Mouse (Mus musculus) lung, postnatal 36 days (tissue): ENCODE data around the gene Gba2.
"Not testable (repeated sequence)": the region's sequence is repeated elsewhere in the genome, so short reads cannot be mapped to it uniquely, and the experiment has no call there.

Source experiments
- DNase-seq: peaks from one replicate; pipeline ENCODE4 v3.0.0; 2022; ENCODE audit warnings: mixed read lengths

Gene Gba2

DNA sequence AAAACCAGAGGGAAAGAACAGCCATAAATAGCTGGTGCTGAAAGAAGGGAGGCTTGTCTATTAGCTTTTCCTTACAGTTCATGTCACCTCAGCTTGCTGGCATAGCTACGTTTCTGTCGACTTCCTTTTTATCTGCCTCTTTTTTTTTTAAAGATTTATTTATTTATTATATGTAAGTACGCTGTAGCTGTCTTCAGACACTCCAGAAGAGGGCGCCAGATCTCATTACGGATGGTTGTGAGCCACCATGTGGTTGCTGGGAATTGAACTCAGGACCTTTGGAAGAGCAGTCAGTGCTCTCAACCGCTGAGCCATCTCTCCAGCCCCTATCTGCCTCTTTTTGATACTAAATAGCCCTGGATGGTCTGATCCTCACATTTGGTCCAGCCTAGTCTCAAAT, 26.8 kb downstream of the Gba2 start:
- not testable (repeated sequence) for DNase-seq

DNA sequence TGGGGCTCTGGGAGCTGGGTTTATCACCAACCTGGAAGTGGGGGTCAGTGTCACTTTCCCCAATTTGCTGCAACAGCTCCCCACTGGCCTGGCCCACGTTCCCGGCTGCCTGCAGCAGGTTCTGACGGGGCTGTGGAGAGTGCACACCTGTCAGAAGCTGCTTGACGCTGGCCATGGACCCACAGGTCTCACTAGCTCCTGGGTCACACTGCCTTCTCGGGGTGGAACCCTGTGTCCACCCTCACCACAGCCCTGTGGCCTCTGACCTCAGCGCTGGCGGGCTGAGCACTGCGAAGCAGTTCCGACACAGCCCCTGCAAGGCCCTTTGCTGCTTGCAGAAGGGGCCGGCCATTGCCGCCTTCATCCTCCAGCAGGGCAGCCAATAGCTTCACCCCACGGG, 29.6 kb downstream of the Gba2 start:
- no peak for DNase-seq

DNA sequence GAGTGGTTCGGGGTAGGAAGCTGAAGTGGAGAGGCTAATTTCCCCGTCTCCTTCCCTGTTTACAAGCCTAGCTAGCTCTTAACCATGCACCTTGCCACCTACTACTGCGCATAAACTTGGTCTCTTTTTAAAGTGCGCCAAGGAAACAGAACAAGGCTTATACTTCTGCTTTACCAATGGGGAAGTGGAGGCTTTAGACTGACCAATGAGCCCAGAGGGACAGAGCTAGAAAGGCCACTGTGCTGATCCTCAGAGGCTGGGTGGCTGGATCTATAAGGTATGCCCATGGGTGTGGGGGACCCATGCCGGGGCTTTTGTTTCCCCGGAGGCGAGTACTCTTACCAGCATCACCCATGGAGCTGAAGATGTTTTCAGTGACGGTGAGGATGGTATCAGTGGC, 31.5 kb downstream of the Gba2 start:
- DNase-seq = no peak

DNA sequence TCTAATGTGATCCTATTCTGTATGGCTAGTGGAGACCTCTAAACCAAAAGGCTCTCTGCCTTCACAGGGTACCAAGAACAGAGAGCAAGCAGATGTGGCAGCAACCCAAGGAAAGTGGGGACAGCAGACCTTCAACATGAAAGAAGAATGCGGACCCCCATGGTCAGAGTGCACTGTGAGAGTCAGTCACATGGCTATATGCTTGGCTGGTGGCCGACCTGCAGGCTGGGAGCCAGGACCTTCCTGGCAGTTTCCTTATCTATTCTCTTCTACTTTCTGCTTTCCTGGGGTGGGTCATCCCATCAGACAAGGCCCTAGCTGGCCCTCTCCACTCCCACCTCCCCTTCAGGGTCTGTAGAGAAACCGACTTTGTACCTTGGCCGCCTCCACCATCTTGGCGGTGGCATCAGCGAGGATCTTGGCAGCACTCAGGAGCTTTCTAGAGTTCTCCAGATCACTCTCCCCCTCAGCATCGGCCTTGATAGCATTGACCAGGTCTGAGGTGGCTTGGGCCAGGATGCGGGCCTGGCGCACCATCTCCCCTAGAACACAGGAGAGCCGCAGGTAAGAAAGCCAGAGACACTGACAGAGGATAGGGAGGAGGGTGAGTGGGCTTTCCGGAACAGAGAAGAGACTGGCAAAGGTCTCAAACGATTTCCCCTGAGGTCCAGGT, 32.2 kb downstream of the Gba2 start:
- DNase-seq = no peak

DNA sequence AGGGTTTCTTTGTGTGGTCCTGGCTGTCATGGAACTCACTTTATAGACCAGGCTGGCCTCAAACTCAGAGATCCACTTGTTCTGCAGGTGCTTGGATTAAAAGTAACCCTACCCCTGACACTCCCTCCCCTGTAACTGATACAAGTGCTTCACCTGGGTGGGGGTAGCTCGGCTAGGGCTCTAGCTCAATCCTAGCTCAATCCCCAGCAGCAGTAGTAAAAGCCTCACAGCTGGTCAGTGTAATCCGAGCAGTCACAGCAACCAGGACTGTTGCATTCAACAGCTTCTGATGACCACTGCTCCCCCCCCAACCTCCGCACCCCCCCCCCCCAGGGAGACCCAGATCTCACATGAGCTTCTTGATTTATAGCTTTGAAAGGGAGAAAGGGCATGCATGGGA, 36.6 kb downstream of the Gba2 start:
- no peak for DNase-seq

DNA sequence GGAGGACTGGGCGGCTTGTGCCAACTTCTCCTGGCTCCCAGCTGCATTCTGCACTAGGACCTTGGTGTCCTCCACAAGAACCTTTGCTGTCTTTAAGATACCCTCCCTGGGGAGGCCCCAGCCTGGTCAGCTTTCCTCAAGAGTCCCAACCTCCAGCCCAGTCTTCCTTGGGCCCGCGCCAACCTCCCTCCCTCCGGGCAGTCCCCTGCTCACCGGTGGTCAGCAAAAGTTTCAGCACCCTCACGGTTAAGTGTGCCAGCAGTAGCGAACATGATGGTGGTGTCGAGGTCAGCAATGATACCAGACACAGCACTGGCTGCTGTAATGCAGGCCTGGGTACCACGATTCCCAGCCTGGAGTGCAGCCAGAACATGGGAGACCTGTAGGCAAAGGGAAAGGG, 42.6 kb downstream of the Gba2 start:
- no peak for DNase-seq

DNA sequence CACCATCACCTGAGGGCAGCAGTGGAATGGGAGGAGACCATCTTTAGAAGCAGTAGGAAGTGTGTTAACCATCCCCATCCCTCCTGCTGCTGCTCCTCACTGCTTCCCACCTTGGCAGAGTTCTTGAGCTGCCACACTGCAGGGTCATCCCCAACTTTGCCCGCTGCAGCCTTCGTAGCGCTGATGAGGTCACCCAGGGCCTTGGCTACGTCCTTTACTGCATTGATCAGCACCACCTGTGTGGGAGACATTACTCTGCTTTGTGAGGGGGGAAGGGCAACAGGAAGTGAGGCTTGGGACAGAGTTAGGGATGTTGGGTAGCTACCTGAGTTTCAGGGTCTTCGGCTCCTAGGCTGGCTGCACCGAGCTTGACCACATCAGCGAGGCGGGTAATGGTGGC, 43.0 kb downstream of the Gba2 start:
- no peak for DNase-seq

DNA sequence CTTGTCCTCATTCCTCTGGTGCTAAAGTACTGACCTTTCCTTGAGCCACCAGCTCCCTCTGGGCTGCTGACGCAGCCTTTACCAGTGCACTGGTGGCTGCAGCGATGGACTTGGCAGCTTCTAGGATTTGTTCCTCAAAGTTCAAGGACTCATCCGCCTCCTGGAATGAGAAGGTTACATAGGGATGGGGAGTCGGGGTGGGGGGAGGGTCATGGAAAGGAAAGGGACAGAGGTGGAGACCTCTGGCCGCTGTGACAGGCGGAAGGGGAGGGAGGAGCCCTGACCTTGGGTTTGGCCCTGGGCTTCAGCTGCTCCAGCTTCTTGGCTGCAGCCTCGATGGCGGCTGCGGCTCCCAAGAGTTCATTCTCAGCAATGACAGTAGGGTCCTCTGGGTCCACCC, 45.4 kb downstream of the Gba2 start:
- DNase-seq = no peak

DNA sequence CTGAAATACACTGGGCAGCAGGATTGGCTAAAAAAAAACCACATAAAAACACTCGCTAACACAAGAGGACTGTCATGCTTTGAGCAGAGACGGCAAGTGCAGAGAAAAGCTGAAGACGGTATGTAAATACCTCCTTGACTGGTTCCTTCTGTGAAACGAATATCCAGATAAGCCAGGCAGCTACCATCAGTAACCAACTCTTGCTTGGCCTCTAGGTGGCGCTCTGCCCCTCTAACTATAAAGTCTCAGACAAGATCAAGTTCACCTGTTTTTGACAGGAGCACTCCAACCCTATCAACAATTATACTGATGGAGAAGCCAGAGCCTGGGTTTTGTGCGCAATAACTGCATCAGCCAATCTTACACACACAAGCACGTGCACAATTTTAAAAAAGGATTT, 48.1 kb downstream of the Gba2 start:
- DNase-seq = peak; percentile 89

DNA sequence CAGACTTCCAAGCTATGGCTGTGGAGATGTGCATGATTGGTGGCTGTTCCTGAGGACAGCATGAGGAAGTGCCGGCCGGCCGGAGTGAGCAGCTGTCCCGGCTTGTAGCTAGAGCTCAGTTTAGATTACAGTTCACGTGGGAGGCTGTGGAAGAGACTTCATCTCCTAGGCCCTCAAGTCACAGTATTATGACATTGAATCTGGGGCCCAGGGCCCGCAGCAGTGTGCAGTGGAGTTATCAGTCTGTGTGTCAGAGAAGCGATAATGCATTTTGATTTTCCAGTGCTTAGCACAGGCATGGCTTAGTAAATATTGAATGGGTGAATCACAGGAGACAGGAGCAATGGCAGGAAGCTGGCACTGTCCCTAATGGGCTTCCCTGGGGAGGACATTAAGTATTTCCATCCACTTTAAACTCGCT, 48.6 kb downstream of the Gba2 start:
- no peak for DNase-seq

DNA sequence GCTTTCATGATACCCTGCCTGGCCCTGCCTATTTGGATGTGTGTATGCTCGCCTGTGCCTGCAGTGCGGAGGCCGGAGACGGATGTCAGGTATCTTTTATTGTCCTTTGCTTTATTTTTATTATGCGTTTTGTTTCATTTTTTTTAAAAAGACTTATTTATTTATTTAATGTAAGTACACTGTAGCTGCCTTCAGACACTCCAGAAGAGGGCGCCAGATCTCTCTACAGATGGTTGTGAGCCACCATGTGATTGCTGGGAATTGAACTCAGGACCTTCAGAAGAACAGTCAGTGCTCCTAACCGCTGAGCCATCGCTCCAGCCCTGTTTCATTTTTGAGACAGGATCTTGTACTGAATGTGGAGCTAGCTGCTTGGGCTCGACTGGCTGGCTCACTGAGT, 50.2 kb downstream of the Gba2 start:
- DNase-seq = peak; percentile 38

DNA sequence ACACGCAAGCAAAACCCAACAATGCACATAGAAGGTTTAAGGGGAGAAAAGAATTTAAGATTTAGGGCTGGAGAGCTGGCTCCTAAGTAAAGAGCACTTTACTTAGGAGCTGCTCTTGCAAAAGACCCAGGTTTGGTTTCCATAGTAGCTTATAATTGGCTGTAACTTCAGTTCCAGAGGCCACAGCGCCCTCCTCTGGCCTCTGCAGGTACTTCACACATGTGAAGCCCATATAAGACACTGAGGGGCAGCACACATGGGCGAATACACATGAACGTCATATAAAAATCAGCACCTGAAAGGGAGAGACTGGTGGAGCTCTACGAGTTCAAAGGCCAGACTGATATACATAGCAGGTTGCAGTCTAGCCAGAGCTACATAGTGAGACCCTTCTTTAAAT, 50.8 kb downstream of the Gba2 start:
- DNase-seq = no peak

DNA sequence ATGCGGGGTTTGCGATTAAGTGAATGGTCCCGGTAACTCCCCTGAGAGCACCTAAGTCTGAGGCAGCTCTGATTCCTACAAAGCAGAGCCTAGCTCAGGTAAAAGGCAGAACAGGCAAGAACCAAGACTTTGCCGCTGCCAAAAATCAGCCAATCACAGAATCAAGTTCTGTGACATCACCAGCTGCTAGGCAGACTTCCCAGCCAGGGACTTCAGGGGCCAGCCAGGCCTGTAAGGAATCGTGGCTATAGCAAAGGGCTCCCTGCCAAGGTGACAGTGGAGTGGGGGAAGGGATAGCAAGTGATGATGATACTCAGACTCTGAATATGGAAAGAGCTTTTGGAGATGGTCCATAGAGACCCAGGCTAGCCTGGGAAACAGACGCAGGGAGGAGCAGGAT, 58.7 kb downstream of the Gba2 start:
- peak; percentile 94 for DNase-seq

DNA sequence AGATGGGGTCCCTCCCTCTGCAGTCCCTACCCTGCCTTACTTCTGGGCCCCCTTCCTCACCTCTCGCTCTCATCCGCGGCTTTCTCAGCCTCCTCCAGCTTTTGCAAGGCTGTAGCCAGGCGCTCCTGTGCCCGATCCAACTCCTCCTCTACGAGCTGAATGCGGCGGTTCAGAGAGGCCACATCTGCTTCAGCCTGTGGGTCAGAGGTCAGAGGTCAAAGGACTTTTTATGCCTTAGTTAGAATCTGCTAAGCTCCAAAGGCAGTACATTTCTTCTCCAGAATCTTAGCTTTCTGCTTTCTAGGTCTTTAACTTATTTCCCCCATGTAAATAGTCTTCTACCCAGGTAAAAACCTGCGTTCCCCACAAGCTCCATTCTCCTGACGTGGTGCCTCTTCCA, 59.1 kb downstream of the Gba2 start:
- no peak for DNase-seq
